Mouse (Mus musculus) Muller cell, postnatal 12 days (primary cell): ENCODE measurements around the gene Nwd2.

Experiments
- DNase-seq: peaks from one replicate; pipeline ENCODE4 v3.0.0-alpha.2; 2015; ENCODE audit errors: inconsistent ontology term

The Nwd2 gene

DNA sequence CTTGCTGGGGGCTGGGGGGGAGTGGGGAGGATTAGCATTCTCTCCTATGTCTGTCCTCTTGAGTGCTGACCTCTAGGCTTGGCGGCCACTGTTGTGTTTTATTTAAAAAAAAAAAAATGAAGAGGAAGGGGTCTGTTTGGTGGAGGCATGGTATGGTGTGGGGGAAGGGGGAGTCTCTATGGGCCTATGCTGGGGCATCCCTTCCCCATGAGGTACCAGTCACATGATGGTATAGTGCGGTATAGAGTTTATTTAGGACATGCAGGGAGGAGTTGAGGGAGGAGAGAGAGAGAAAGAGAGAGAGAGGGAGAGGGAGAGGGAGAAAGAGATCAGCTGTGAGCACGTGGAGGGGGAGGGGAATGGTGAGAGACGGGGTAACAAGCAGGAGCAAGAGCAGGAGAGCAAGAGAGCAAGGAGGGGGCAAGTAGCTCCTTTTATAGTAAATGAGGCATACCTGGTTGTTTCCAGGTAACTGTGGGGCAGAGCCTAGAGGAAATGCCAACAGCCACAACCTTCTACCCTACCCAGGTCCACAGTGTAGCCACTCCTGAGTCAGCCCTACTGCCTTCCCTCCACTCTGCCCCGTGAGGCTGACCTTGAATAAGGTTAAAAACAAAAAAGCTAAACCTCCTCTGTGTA, 178.6 kb downstream of the Nwd2 start:
- no peak for DNase-seq

DNA sequence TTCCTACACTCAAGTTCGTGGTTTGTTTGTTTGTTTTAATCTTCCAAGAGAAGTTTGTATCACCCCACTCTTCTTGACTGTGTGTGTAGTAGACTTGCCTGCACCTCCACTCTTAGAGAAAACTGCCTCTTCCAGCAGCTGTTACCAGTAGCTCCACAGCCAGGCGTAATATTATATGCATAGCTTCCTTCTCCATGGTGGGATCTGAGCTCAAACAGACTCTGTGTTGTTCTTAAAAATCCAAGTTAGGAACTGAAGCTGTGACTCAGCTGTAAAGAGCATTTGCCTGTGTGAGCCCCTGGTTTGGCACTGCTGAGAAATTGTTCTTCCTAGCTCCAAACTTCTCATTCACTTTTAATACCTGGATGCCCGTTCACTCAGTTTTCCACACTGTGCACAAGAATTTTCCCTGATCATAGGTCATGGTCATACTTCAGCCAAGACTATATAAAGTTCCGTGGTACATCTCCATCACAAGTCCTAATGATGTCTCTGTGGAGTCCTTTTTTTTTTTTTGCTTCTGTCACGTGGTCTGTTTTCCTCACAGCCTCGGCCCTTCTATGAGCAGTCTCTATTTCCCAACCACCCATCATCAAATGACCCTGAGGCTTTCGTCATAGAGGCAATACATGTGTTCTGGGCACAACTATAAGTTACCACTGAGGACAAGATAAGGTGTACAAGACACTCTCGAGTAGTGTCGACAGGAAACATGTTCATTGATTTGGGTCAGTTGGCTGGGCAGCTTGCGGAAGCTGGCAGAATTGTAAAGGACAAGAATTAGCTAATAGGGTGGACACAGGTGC, 179.7 kb downstream of the Nwd2 start:
- no peak for DNase-seq

DNA sequence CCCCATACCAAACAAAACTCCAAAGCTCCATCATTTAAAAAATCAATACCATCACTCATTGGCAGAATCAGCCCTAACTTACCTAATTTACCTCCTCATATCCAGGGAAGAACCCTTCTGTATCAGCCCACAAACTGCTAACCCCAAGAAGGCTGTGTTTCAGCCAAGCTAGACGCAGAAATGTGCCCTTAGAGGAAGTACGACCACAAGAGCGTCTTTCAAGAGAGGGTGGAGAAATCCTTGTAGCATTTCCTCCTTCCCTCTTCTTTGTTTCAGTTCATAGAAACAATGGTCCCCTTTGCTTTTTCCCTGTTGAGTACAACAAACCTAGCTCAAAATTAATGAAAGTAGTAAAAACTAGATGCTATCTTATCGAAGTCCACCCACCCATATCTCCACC, 182.2 kb downstream of the Nwd2 start:
- DNase-seq = no peak

GRCm38 (mm10) chr5:63833955-63834354, 185.1 kb downstream of the Nwd2 start:
- DNase-seq = peak; percentile 38

GRCm38 (mm10) chr5:63834435-63834834, 185.5 kb downstream of the Nwd2 start:
- no peak for DNase-seq

GRCm38 (mm10) chr5:63837115-63837514, 188.2 kb downstream of the Nwd2 start:
- no peak for DNase-seq

- DNase-seq = no peak
Measured at GRCm38 (mm10) chr5:63837851-63838250, 188.9 kb downstream of the Nwd2 start.

GRCm38 (mm10) chr5:63839801-63840416, 191.0 kb downstream of the Nwd2 start:
- DNase-seq = no peak

- no peak for DNase-seq
Measured at GRCm38 (mm10) chr5:63847080-63847479, 198.2 kb downstream of the Nwd2 start.

DNA sequence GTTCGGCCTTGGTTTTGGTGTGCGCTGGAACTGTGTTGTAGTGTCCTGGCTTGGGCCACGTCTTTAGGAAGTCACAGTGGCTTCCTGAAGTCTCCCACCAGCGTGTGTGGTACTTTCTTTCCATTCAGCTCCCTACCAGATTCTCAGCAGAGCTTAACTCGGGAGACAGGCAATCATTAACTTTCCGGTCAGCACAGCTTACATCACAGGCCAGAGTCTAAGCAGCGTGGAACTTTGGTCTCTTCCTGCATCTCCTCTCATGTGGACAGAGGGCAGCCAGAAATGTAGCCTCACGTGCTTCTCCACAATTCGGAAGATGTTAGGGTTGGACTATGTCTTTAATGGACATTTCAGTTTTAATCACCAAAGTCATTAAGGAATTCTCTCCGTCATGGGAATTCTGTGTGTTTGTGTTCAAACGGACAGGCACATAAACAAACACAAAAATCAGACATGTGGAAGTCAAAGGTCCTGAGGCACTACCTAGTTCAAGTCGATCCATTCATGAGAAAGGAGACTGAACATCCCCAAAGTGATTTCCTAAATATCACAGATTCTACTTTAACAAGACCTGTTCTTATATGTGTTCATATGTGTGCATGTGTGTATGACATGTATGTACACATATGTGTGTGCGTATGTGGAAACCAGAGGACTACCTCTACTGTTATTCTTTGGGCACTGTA, 198.8 kb downstream of the Nwd2 start:
- no peak for DNase-seq

DNA sequence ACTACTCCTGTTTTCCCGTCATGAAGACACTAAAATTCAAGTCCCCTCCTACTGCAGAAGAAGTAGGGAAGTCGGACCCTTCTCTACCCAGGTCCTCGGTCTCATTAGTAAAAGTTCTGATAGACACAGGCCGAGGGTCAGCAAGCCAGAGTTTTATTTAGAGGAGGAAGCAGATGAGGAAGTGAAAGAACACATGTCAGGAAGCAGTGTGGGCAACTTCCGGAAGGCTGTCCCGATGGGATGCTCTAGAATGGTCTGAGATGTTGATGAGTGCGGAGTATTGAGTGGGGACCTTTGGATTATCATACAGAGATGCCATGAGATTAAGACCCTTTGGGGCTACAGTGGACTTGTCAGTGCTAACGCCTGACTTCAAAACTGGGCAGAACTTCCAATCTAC, 210.0 kb downstream of the Nwd2 start:
- DNase-seq = no peak
